In genomic region chr3:145846255-145846654, GRCm38 (mm10) we compare ENCODE assay signal across 19 mouse cellular contexts.
"Had no signal": no experiment of that assay in that cellular context is flagged by ENCODE, and none has a peak within 500 bp of the region (broad histone marks: within the 10 kb centered on the region; RNA-seq: fewer than 3 reads in every experiment).

No protein-coding gene starts in this region.

- DNase-seq: lung, adult 18-20 months; lung, postnatal 14 days; lung, postnatal 36 days; retina, postnatal 1 day; right cerebral cortex, adult 18-20 months; right cerebral cortex, postnatal 25 days; right cerebral cortex, postnatal 4 days; spleen, adult 18-20 months; thymus, adult 18-20 months; thymus, postnatal 14 days; thymus, postnatal 36 days had no signal

- H3K9ac ChIP-seq: lung, embryonic 15.5 days; midbrain, embryonic 13.5 days; neural tube, embryonic 13.5 days; neural tube, embryonic 15.5 days had no signal

- H3K4me1 ChIP-seq: lung, embryonic 15.5 days; neural tube, embryonic 15.5 days had no signal

- H3K36me3 ChIP-seq: lung, embryonic 15.5 days; midbrain, embryonic 13.5 days; neural tube, embryonic 13.5 days; neural tube, embryonic 15.5 days had no signal

- H3K9me3 ChIP-seq: lung, embryonic 15.5 days; midbrain, embryonic 13.5 days; neural tube, embryonic 13.5 days; neural tube, embryonic 15.5 days had no signal

- H3K4me2 ChIP-seq: lung, embryonic 15.5 days; midbrain, embryonic 11.5 days; midbrain, embryonic 13.5 days; neural tube, embryonic 13.5 days; neural tube, embryonic 15.5 days had no signal

- ATAC-seq: lung, postnatal 0 days; midbrain, embryonic 16.5 days had no signal

- H3K27me3 ChIP-seq: lung, embryonic 15.5 days; midbrain, embryonic 13.5 days; neural tube, embryonic 13.5 days; neural tube, embryonic 15.5 days had no signal

- H3K4me3 ChIP-seq: lung, embryonic 15.5 days; midbrain, embryonic 13.5 days; myocyte; neural tube, embryonic 13.5 days; neural tube, embryonic 15.5 days had no signal

- H3K27ac ChIP-seq: lung, embryonic 15.5 days; midbrain, embryonic 13.5 days; neural tube, embryonic 13.5 days; neural tube, embryonic 15.5 days had no signal
